In the genomic region with DNA sequence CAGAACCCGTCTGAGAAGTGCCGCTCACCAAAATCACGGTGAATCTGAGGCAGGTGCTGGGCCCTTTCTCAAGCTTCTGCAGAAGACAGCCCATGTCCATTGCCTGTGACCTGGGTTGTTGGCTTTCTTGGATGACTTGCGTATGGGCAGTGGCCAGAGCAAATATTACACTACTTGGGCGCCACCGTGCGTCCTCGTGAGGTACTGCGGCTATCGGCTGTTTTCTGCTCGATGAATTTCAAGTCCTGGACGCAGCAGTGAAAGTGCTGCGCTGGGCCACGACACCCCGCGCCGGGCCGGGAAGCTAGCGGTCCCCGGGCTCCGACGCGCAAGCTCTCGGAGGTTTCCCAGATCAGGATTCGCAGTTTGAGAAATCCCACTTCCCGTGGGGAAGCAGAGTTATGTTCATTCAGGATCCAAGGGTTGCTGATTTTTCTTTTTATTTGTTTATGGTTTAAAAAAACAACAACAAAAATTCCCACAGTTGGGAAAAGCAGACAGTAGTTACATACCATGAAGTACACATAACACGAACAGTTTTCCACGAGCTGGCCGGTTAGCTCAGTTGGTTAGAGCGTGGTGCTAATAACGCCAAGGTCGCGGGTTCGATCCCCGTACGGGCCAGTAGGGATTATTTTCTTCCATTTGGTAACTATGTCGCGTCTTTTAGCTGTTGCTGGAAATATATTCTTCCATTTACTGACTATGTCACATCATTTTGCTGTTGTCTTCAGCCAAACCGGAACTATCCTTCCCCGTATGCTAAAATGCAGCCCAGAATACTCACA, we compare ENCODE assay signal across 8 mouse cellular contexts. TPM values are rescaled to one million over a fixed set of nuclear protein-coding genes. Genes with fewer than 3 reads are reported as not detected.
A peak's percentile ranks its signal among the peaks of the same experiment; 100 is the strongest.
DNase-seq lines count a peak whose midpoint lies in the region; ATAC-seq lines count a peak whose summit lies in the region.

No protein-coding gene starts in this region.

- H3K27ac ChIP-seq in intestine, embryonic 16.5 days (ENCODE audit: low read length): peak overlapping the region; percentile 87
- peak overlapping the region; percentile 84 for H3K27ac ChIP-seq in midbrain, embryonic 10.5 days (replicated peaks)

- H3K9ac ChIP-seq in intestine, embryonic 16.5 days (ENCODE audit: low read depth, low read length): peak overlapping the region; percentile 78

- DNase-seq in adrenal gland, adult 2 months: peak; percentile 96
- peak; percentile 89 for DNase-seq in embryo, embryonic 11.5 days (ENCODE audit: low read depth, low spot score)
- DNase-seq in gastrocnemius, postnatal 36 days: peak; percentile 93 to 98
- peak; percentile 86 to 91 for DNase-seq in left cerebral cortex, postnatal 36 days (ENCODE audit: low spot score in 2 of 2)
- peak; percentile 95 for DNase-seq in midbrain, embryonic 10.5 days (ENCODE audit: low spot score)
- peak; percentile 83 to 88 for DNase-seq in right cerebral cortex, postnatal 36 days (ENCODE audit: low spot score in 2 of 2)
- DNase-seq in yolk sac, embryonic 10.5 days (ENCODE audit: low spot score): peak; percentile 95

- peaks cover 3% of the 10 kb centered on the region for H3K4me1 ChIP-seq in intestine, embryonic 16.5 days (ENCODE audit: control insufficient read depth, insufficient read depth, low read length)
- H3K4me1 ChIP-seq in midbrain, embryonic 10.5 days: peaks cover 27% of the 10 kb centered on the region

- H3K27me3 ChIP-seq in intestine, embryonic 16.5 days (replicated peaks; ENCODE audit: control insufficient read depth, insufficient read depth, low read length): no peaks in the 10 kb centered on the region
- no peaks in the 10 kb centered on the region for H3K27me3 ChIP-seq in midbrain, embryonic 10.5 days (ENCODE audit: low read depth, poor library complexity, severe bottlenecking)

- intact Hi-C loops in gastrocnemius, postnatal 36 days (cut with DNase I): loop anchor here (1.0 to 10.0 kb wide), 6 partner anchors 55 to 1488 kb away; no protein-coding TSS in a partner anchor
- intact Hi-C loops in left cerebral cortex, postnatal 36 days (cut with DNase I): loop anchor here (1.0 to 10.0 kb wide), 4 partner anchors 55 to 1406 kb away; no protein-coding TSS in a partner anchor

- peak overlapping the region; percentile 62 for H3K4me3 ChIP-seq in intestine, embryonic 16.5 days (ENCODE audit: low read length)
- peak overlapping the region; percentile 60 for H3K4me3 ChIP-seq in midbrain, embryonic 10.5 days

- peak; percentile 81 for ATAC-seq in intestine, embryonic 16.5 days

- peak overlapping the region; percentile 70 for H3K4me2 ChIP-seq in intestine, embryonic 16.5 days (ENCODE audit: low read depth, low read length)

- no peaks in the 10 kb centered on the region for H3K9me3 ChIP-seq in intestine, embryonic 16.5 days (ENCODE audit: control insufficient read depth, low read length)
- no peaks in the 10 kb centered on the region for H3K9me3 ChIP-seq in midbrain, embryonic 10.5 days (replicated peaks)

- no peaks in the 10 kb centered on the region for H3K36me3 ChIP-seq in intestine, embryonic 16.5 days (ENCODE audit: control insufficient read depth, insufficient read depth, low read length)
- H3K36me3 ChIP-seq in midbrain, embryonic 10.5 days: no peaks in the 10 kb centered on the region

- WGBS in intestine, embryonic 16.5 days: 1% methylated on average over 40 of the region's 40 CpGs
- under 1% methylated on average over 40 of the region's 40 CpGs for WGBS in midbrain, embryonic 10.5 days

RNA-seq across cellular contexts. Expression of gene Hist1h2ah, which starts 6.5 kb away (rescaled TPM):
- 10 to 100 TPM; 14.2 to 18.9 TPM for total RNA-seq in adrenal gland, adult 2 months (2021)
- 1.0 and 16.0 TPM in 2 replicates for polyA plus RNA-seq in adrenal gland, adult 2 months (2012; rRNA removed)
- total RNA-seq in gastrocnemius, postnatal 36 days (2021): 10 to 100 TPM; 12.2 to 13.3 TPM
- 4.6 and 5.1 TPM in 2 replicates for polyA plus RNA-seq in intestine, embryonic 16.5 days (2015; fragmentation: Nextera tagmentation; extraction: Ambion mirVana)
- total RNA-seq in left cerebral cortex, postnatal 36 days (2021): 10 to 100 TPM; 24.6 to 42.5 TPM
- polyA plus RNA-seq in midbrain, embryonic 10.5 days (2016; fragmentation: Nextera tagmentation; extraction: Ambion mirVana): 10.6 and 11.4 TPM in 2 replicates

RNA-seq across cellular contexts. Expression of gene Hist1h2bk, which starts 6.8 kb away (rescaled TPM):
- total RNA-seq in adrenal gland, adult 2 months (2021): 10 to 100 TPM; 27.4 to 48.0 TPM
- polyA plus RNA-seq in adrenal gland, adult 2 months (2012; rRNA removed): 1.9 and 3.2 TPM in 2 replicates
- 10 to 100 TPM; 10.8 to 26.5 TPM for total RNA-seq in gastrocnemius, postnatal 36 days (2021)
- 1.8 and 2.9 TPM in 2 replicates for polyA plus RNA-seq in intestine, embryonic 16.5 days (2015; fragmentation: Nextera tagmentation; extraction: Ambion mirVana)
- total RNA-seq in left cerebral cortex, postnatal 36 days (2021): 10 to 100 TPM; 13.0 to 13.3 TPM
- polyA plus RNA-seq in midbrain, embryonic 10.5 days (2016; fragmentation: Nextera tagmentation; extraction: Ambion mirVana): 9.4 and 9.7 TPM in 2 replicates

RNA-seq across cellular contexts. Expression of gene Hist1h4i, which starts 12.3 kb away (rescaled TPM):
- total RNA-seq in adrenal gland, adult 2 months (2021): 10 to 100 TPM; 48.5 to 52.2 TPM
- 11.4 and 12.7 TPM in 2 replicates for polyA plus RNA-seq in adrenal gland, adult 2 months (2012; rRNA removed)
- total RNA-seq in gastrocnemius, postnatal 36 days (2021): 10 to 100 TPM; 28.7 to 30.9 TPM
- 18.8 and 22.0 TPM in 2 replicates for polyA plus RNA-seq in intestine, embryonic 16.5 days (2015; fragmentation: Nextera tagmentation; extraction: Ambion mirVana)
- total RNA-seq in left cerebral cortex, postnatal 36 days (2021): 10 to 100 TPM; 65.2 to 73.2 TPM
- polyA plus RNA-seq in midbrain, embryonic 10.5 days (2016; fragmentation: Nextera tagmentation; extraction: Ambion mirVana): 51.3 and 52.5 TPM in 2 replicates

RNA-seq across cellular contexts. Expression of gene Hist1h2ag, which starts 13.9 kb away (rescaled TPM):
- total RNA-seq in adrenal gland, adult 2 months (2021): 10 to 100 TPM; 14.1 to 18.2 TPM
- 0.45 TPM in 1 of 2 replicates, not detected in the other for polyA plus RNA-seq in adrenal gland, adult 2 months (2012; rRNA removed)
- total RNA-seq in gastrocnemius, postnatal 36 days (2021): 10 to 100 TPM in 1 of 2 experiments, 1 to 10 TPM in 1; 8.7 to 11.6 TPM
- 17.4 and 30.0 TPM in 2 replicates for polyA plus RNA-seq in intestine, embryonic 16.5 days (2015; fragmentation: Nextera tagmentation; extraction: Ambion mirVana)
- 10 to 100 TPM in 1 of 2 experiments, 1 to 10 TPM in 1; 8.3 to 11.2 TPM for total RNA-seq in left cerebral cortex, postnatal 36 days (2021)
- polyA plus RNA-seq in midbrain, embryonic 10.5 days (2016; fragmentation: Nextera tagmentation; extraction: Ambion mirVana): 64.8 and 64.9 TPM in 2 replicates

RNA-seq across cellular contexts. Expression of gene Hist1h2bj, which starts 14.1 kb away (rescaled TPM):
- 10 to 100 TPM; 14.1 to 18.8 TPM for total RNA-seq in adrenal gland, adult 2 months (2021)
- 2.3 and 2.8 TPM in 2 replicates for polyA plus RNA-seq in adrenal gland, adult 2 months (2012; rRNA removed)
- total RNA-seq in gastrocnemius, postnatal 36 days (2021): 1 to 10 TPM; 7.6 to 8.9 TPM
- polyA plus RNA-seq in intestine, embryonic 16.5 days (2015; fragmentation: Nextera tagmentation; extraction: Ambion mirVana): 4.7 and 7.7 TPM in 2 replicates
- 10 to 100 TPM; 11.8 to 12.9 TPM for total RNA-seq in left cerebral cortex, postnatal 36 days (2021)
- polyA plus RNA-seq in midbrain, embryonic 10.5 days (2016; fragmentation: Nextera tagmentation; extraction: Ambion mirVana): 14.7 and 16.2 TPM in 2 replicates

Comparison
In these comparisons a context has a peak if more than half of its experiments do, and no peak if none do; other contexts are left out.
1. Peak in every context shown above with its lines: DNase-seq, ATAC-seq, H3K4me3 ChIP-seq and H3K27ac ChIP-seq.